10 mouse cellular contexts compared by ENCODE assay signal in the genomic region with DNA sequence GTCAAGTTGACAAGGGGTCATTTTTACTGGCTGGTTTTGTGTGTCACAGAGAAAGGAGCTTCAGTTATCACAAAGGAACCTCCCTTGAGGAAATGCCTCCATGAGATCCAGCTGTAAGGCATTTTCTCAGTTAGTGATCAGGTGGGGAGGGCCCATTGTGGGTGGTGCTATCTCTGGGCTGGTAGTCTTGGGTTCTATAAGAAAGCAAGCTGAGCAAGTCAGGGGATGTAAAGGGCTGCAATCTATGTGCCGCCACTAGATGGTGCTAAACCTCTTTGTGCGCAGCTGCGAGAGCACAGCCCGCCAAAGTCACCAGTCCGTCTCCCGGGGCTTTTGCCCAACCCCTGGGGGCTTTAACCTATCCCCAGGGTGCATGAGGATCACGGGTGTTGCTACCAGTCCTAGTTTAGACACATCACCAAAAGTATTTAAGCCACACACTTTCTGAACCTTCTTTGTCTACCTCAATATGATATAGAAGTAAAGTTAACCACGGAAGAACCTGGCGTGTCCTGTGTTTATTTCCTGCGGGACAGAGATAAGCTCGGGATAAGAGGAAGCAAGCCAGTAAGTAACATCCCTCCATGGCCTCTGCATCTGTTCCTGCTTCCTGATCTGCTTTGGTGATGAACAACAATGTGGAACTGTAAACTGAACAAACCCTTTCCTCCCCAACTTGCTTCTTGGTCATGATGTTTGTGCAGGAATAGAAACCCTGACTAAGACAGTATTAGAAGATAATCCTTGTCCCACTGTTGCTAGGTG. TPM values are rescaled to one million over a fixed set of nuclear protein-coding genes. Genes with fewer than 3 reads are reported as not detected.
A peak's percentile ranks its signal among the peaks of the same experiment; 100 is the strongest.
DNase-seq lines count a peak whose midpoint lies in the region; ATAC-seq and TF ChIP-seq lines count a peak whose summit lies in the region.
"Not testable (repeated sequence)": the region's sequence is repeated elsewhere in the genome, so short reads cannot be mapped to it uniquely, and the experiment has no call there.
"Had no signal": no experiment of that assay in that cellular context is flagged by ENCODE, and none has a peak within 500 bp of the region (broad histone marks: within the 10 kb centered on the region; RNA-seq: fewer than 3 reads in every experiment).

No protein-coding gene starts in this region.

- not testable (repeated sequence) for TF ChIP-seq POLR2A in heart, adult 2 months (IDR thresholded peaks at IDR 0.05; ENCODE audit: insufficient read depth, low read depth, low read length)

- H3K27ac ChIP-seq in embryonic facial prominence, embryonic 10.5 days (replicated peaks); heart, adult 2 months; intestine, postnatal 0 days (ENCODE audit: low read depth, low read length): not testable (repeated sequence)

- H3K4me1 ChIP-seq in embryonic facial prominence, embryonic 10.5 days; heart, adult 2 months (ENCODE audit: control insufficient read depth, insufficient read depth, low read length); intestine, postnatal 0 days (replicated peaks; ENCODE audit: control insufficient read depth, insufficient read depth, low read length): not testable (repeated sequence)

- not testable (repeated sequence) for H3K9me3 ChIP-seq in embryonic facial prominence, embryonic 10.5 days; intestine, postnatal 0 days (ENCODE audit: control insufficient read depth)

- H3K36me3 ChIP-seq in embryonic facial prominence, embryonic 10.5 days (replicated peaks); heart, adult 2 months (ENCODE audit: control insufficient read depth, insufficient read depth, low read length); intestine, postnatal 0 days (ENCODE audit: control insufficient read depth, insufficient read depth): not testable (repeated sequence)

- not testable (repeated sequence) for H3K9ac ChIP-seq in heart, adult 2 months (ENCODE audit: low read depth, low read length); intestine, postnatal 0 days (ENCODE audit: low read depth, low read length)

- peak overlapping the region; percentile 44 for H3K4me3 ChIP-seq in embryonic facial prominence, embryonic 10.5 days
- peak overlapping the region; percentile 18; the same call in 1 of the 2 replicates for H3K4me3 ChIP-seq in heart, adult 2 months
- H3K4me3 ChIP-seq in intestine, postnatal 0 days (ENCODE audit: low read depth, low read length) = not testable (repeated sequence)

- not testable (repeated sequence) for TF ChIP-seq EP300 in heart, adult 2 months (IDR thresholded peaks at IDR 0.05; ENCODE audit: insufficient read depth, low read depth, low read length)

- H3K4me2 ChIP-seq in intestine, postnatal 0 days (replicated peaks; ENCODE audit: low read depth) = peak overlapping the region; percentile 54

- peak; percentile 91 for TF ChIP-seq CTCF in heart, adult 2 months (IDR thresholded peaks at IDR 0.05)
- peak; percentile 75 for TF ChIP-seq CTCF in intestine, postnatal 0 days (IDR thresholded peaks at IDR 0.05; ENCODE audit: low read depth)

- 13% methylated on average over 11 of the region's 11 CpGs for WGBS in embryonic facial prominence, embryonic 10.5 days
- WGBS in heart, adult 2 months = 5% methylated on average over 11 of the region's 11 CpGs
- 1% methylated on average over 11 of the region's 11 CpGs for WGBS in intestine, postnatal 0 days

- intact Hi-C loops in heart, adult 2 months (cut with DNase I) = loop anchor here (2.0 to 5.0 kb wide), 4 partner anchors 24 to 216 kb away; no protein-coding TSS in a partner anchor

- ATAC-seq in intestine, postnatal 0 days = not testable (repeated sequence)

- peak; percentile 68 to 92 for DNase-seq in adrenal gland, adult (ENCODE audit: inconsistent age in 2 of 2, low spot score in 1 of 2)
- not testable (repeated sequence) for DNase-seq in embryonic facial prominence, embryonic 10.5 days (ENCODE audit: low spot score)
- peak; percentile 72 to 80 for DNase-seq in heart, adult 2 months
- peak; percentile 45 to 77 for DNase-seq in left cerebral cortex, adult 8-10 months (ENCODE audit: low spot score in 2 of 2)
- DNase-seq in lung, postnatal 25 days (ENCODE audit: low spot score) = peak; percentile 69
- DNase-seq in right cerebral cortex, adult 2 months (ENCODE audit: low spot score in 2 of 2) = peak; percentile 80 to 87
- peak; percentile 44 for DNase-seq in urinary bladder, adult 2 months (ENCODE audit: low spot score)

- H3K79me2 ChIP-seq in heart, adult 2 months (replicated peaks; ENCODE audit: control insufficient read depth, insufficient read depth, low read length) = not testable (repeated sequence)

- not testable (repeated sequence) for H3K27me3 ChIP-seq in embryonic facial prominence, embryonic 10.5 days (replicated peaks; ENCODE audit: low read depth, poor library complexity, severe bottlenecking); heart, adult 2 months (ENCODE audit: control insufficient read depth, insufficient read depth, low read length); intestine, postnatal 0 days (replicated peaks; ENCODE audit: control insufficient read depth, insufficient read depth, low read length)

RNA-seq across cellular contexts. Expression of a gene that starts 6.1 kb away (rescaled TPM):
- 0.13 and 0.19 TPM in 2 replicates for polyA plus RNA-seq in embryonic facial prominence, embryonic 10.5 days (2016; fragmentation: Nextera tagmentation; extraction: Ambion mirVana)
- total RNA-seq in heart, adult 2 months (2021) = 1 to 10 TPM in 1 of 2 experiments, under 1 TPM in 1; 0.50 to 1.0 TPM
- 1.1 and 1.2 TPM in 2 replicates for polyA plus RNA-seq in heart, adult 2 months (2012; rRNA removed)
- polyA plus RNA-seq in intestine, postnatal 0 days (2015; fragmentation: Nextera tagmentation; extraction: Ambion mirVana) = 4.7 and 4.8 TPM in 2 replicates
- under 1 TPM in 3 of 4 experiments, not detected in 1; 0.13 to 0.18 (median 0.14) TPM for total RNA-seq in left cerebral cortex, adult 8-10 months (2022)
- polyA plus RNA-seq in urinary bladder, adult 2 months (2012; rRNA removed) = 0.78 and 1.3 TPM in 2 replicates

RNA-seq across cellular contexts. Expression of a gene that starts 22.6 kb away (rescaled TPM):
- polyA plus RNA-seq in embryonic facial prominence, embryonic 10.5 days (2016; fragmentation: Nextera tagmentation; extraction: Ambion mirVana) = 37.7 and 42.0 TPM in 2 replicates
- 1 to 10 TPM; 5.0 to 5.6 TPM for total RNA-seq in heart, adult 2 months (2021)
- polyA plus RNA-seq in heart, adult 2 months (2012; rRNA removed) = 7.7 and 9.1 TPM in 2 replicates
- 31.6 and 34.4 TPM in 2 replicates for polyA plus RNA-seq in intestine, postnatal 0 days (2015; fragmentation: Nextera tagmentation; extraction: Ambion mirVana)
- total RNA-seq in left cerebral cortex, adult 8-10 months (2022) = 10 to 100 TPM; 33.9 to 42.2 (median 37.4) TPM
- polyA plus RNA-seq in urinary bladder, adult 2 months (2012; rRNA removed) = 16.0 and 20.4 TPM in 2 replicates

RNA-seq across cellular contexts. Expression of a gene that starts 46.2 kb away (rescaled TPM):
- 26.4 and 28.0 TPM in 2 replicates for polyA plus RNA-seq in embryonic facial prominence, embryonic 10.5 days (2016; fragmentation: Nextera tagmentation; extraction: Ambion mirVana)
- total RNA-seq in heart, adult 2 months (2021) = 10 to 100 TPM; 66.1 to 78.3 TPM
- 89.8 and 107 TPM in 2 replicates for polyA plus RNA-seq in heart, adult 2 months (2012; rRNA removed)
- polyA plus RNA-seq in intestine, postnatal 0 days (2015; fragmentation: Nextera tagmentation; extraction: Ambion mirVana) = 75.0 and 87.9 TPM in 2 replicates
- 10 to 100 TPM; 34.8 to 42.8 (median 36.7) TPM for total RNA-seq in left cerebral cortex, adult 8-10 months (2022)
- polyA plus RNA-seq in urinary bladder, adult 2 months (2012; rRNA removed) = 37.4 and 59.3 TPM in 2 replicates

RNA-seq across cellular contexts. Expression of a gene that starts 49.4 kb away (rescaled TPM):
- not detected in 2 replicates for polyA plus RNA-seq in embryonic facial prominence, embryonic 10.5 days (2016; fragmentation: Nextera tagmentation; extraction: Ambion mirVana)
- not detected for total RNA-seq in heart, adult 2 months (2021)
- polyA plus RNA-seq in heart, adult 2 months (2012; rRNA removed) = not detected in 2 replicates
- 0.13 and 0.17 TPM in 2 replicates for polyA plus RNA-seq in intestine, postnatal 0 days (2015; fragmentation: Nextera tagmentation; extraction: Ambion mirVana)
- total RNA-seq in left cerebral cortex, adult 8-10 months (2022) = not detected
- polyA plus RNA-seq in urinary bladder, adult 2 months (2012; rRNA removed) = not detected in 2 replicates
- polyA plus RNA-seq: brain, embryonic 14.5 days; macrophage had no signal

RNA-seq across cellular contexts. Expression of a gene that starts 50.0 kb away (rescaled TPM):
- polyA plus RNA-seq in embryonic facial prominence, embryonic 10.5 days (2016; fragmentation: Nextera tagmentation; extraction: Ambion mirVana) = 11.0 and 11.9 TPM in 2 replicates
- 10 to 100 TPM; 15.1 to 15.5 TPM for total RNA-seq in heart, adult 2 months (2021)
- polyA plus RNA-seq in heart, adult 2 months (2012; rRNA removed) = 27.9 and 29.2 TPM in 2 replicates
- polyA plus RNA-seq in intestine, postnatal 0 days (2015; fragmentation: Nextera tagmentation; extraction: Ambion mirVana) = 18.8 and 19.2 TPM in 2 replicates
- 10 to 100 TPM; 17.0 to 17.7 (median 17.2) TPM for total RNA-seq in left cerebral cortex, adult 8-10 months (2022)
- polyA plus RNA-seq in urinary bladder, adult 2 months (2012; rRNA removed) = 14.1 and 15.2 TPM in 2 replicates
